Mouse (Mus musculus): ENCODE measurements at regions not wholly inside any gene's neighbourhood (a gene's known extent, or its start where the extent isn't known, plus 50 kb on each side); places are given as distances from the start of the nearest gene placed in this dataset.

- WGBS, result 41% methylated on average over 1 of the region's 1 CpGs
- DNase-seq (ENCODE audit: low read depth, low spot score), result no peak
Measured at GRCm38 (mm10) chr14:98937933-98938332, 56.2 kb downstream of the Rpl36a-ps1 start.

GRCm38 (mm10) chr14:98937373-98937772, 56.7 kb downstream of the Rpl36a-ps1 start:
- WGBS, result 73% methylated on average over 2 of the region's 2 CpGs
- DNase-seq (ENCODE audit: low read depth, low spot score), result no peak

- WGBS, result 19% methylated on average over 3 of the region's 3 CpGs
- DNase-seq (ENCODE audit: low read depth, low spot score), result no peak
Measured at GRCm38 (mm10) chr14:98933371-98933916, 60.7 kb downstream of the Rpl36a-ps1 start.

- 39% methylated on average over 2 of the region's 2 CpGs for WGBS
- peak; percentile 10 for DNase-seq (ENCODE audit: low read depth, low spot score)
Measured at GRCm38 (mm10) chr14:98929276-98929675, 64.8 kb downstream of the Rpl36a-ps1 start.

GRCm38 (mm10) chr14:98908234-98908633, 85.9 kb downstream of the Rpl36a-ps1 start:
- no peak for DNase-seq (ENCODE audit: low read depth, low spot score)
- WGBS, result 76% methylated on average over 5 of the region's 5 CpGs

- DNase-seq (ENCODE audit: low read depth, low spot score), result no peak
- WGBS, result 74% methylated on average over 4 of the region's 4 CpGs
Measured at GRCm38 (mm10) chr14:98898876-98899275, 95.2 kb downstream of the Rpl36a-ps1 start.

- 76% methylated on average over 1 of the region's 1 CpGs for WGBS
- DNase-seq (ENCODE audit: low read depth, low spot score), result no peak
Measured at GRCm38 (mm10) chr14:98897390-98897789, 96.7 kb downstream of the Rpl36a-ps1 start.

- 94% methylated on average over 1 of the region's 1 CpGs for whole genome bisulfite sequencing
Measured at GRCm38 (mm10) chr14:98895933-98896332, 98.2 kb downstream of the Rpl36a-ps1 start.

GRCm38 (mm10) chr14:98892670-98893069, 101.4 kb downstream of the Rpl36a-ps1 start:
- DNase-seq (ENCODE audit: low read depth, low spot score), result no peak
- WGBS, result 68% methylated on average over 3 of the region's 3 CpGs

More at GRCm38 (mm10) chr14:98895933-98896332, 98.2 kb downstream of the Rpl36a-ps1 start:
- DNase-seq (ENCODE audit: low read depth, low spot score), result no peak

- DNase-seq (ENCODE audit: low read depth, low spot score), result no peak
- WGBS, result 62% methylated on average over 5 of the region's 5 CpGs
Measured at GRCm38 (mm10) chr14:98891252-98891947, 102.7 kb downstream of the Rpl36a-ps1 start.

GRCm38 (mm10) chr14:98887588-98887987, 106.5 kb downstream of the Rpl36a-ps1 start:
- DNase-seq (ENCODE audit: low read depth, low spot score), result no peak
- WGBS, result 81% methylated on average over 2 of the region's 2 CpGs

GRCm38 (mm10) chr14:98886982-98887381, 107.1 kb downstream of the Rpl36a-ps1 start:
- 4% methylated on average over 1 of the region's 1 CpGs for whole genome bisulfite sequencing
- no peak for DNase-seq (ENCODE audit: low read depth, low spot score)

- no peak for DNase-seq (ENCODE audit: low read depth, low spot score)
- 65% methylated on average over 10 of the region's 10 CpGs for WGBS
Measured at GRCm38 (mm10) chr14:98882586-98882985, 111.5 kb downstream of the Rpl36a-ps1 start.

GRCm38 (mm10) chr14:98877956-98878355, 116.2 kb downstream of the Rpl36a-ps1 start:
- 69% methylated on average over 3 of the region's 3 CpGs for WGBS
- DNase-seq (ENCODE audit: low read depth, low spot score), result no peak

GRCm38 (mm10) chr14:98873446-98873845, 120.7 kb downstream of the Rpl36a-ps1 start:
- 74% methylated on average over 9 of the region's 9 CpGs for WGBS

GRCm38 (mm10) chr14:98869888-98870287, 124.2 kb downstream of the Rpl36a-ps1 start:
- 40% methylated on average over 6 of the region's 6 CpGs for WGBS

More at GRCm38 (mm10) chr14:98873446-98873845, 120.7 kb downstream of the Rpl36a-ps1 start:
- no peak for DNase-seq (ENCODE audit: low read depth, low spot score)

GRCm38 (mm10) chr14:98866880-98867279, 127.2 kb downstream of the Rpl36a-ps1 start:
- no peak for DNase-seq (ENCODE audit: low read depth, low spot score)

More at GRCm38 (mm10) chr14:98869888-98870287, 124.2 kb downstream of the Rpl36a-ps1 start:
- DNase-seq (ENCODE audit: low read depth, low spot score), result no peak

GRCm38 (mm10) chr14:98864001-98864400, 130.1 kb downstream of the Rpl36a-ps1 start:
- no peak for DNase-seq (ENCODE audit: low read depth, low spot score)
- 33% methylated on average over 6 of the region's 6 CpGs for whole genome bisulfite sequencing

- 19% methylated on average over 11 of the region's 11 CpGs for WGBS
- peak; percentile 21 for DNase-seq (ENCODE audit: low read depth, low spot score)
Measured at GRCm38 (mm10) chr14:98863598-98863997, 130.5 kb downstream of the Rpl36a-ps1 start.

GRCm38 (mm10) chr14:98862095-98862735, 131.9 kb downstream of the Rpl36a-ps1 start:
- no peak for DNase-seq (ENCODE audit: low read depth, low spot score)
- 81% methylated on average over 5 of the region's 5 CpGs for WGBS

GRCm38 (mm10) chr14:98858801-98859200, 135.3 kb downstream of the Rpl36a-ps1 start:
- WGBS, result 83% methylated on average over 7 of the region's 7 CpGs
- no peak for DNase-seq (ENCODE audit: low read depth, low spot score)

Data from large intestine, adult 2 months (tissue).